Mouse (Mus musculus): ENCODE data around the gene Fnbp1l.

The Fnbp1l gene

DNA sequence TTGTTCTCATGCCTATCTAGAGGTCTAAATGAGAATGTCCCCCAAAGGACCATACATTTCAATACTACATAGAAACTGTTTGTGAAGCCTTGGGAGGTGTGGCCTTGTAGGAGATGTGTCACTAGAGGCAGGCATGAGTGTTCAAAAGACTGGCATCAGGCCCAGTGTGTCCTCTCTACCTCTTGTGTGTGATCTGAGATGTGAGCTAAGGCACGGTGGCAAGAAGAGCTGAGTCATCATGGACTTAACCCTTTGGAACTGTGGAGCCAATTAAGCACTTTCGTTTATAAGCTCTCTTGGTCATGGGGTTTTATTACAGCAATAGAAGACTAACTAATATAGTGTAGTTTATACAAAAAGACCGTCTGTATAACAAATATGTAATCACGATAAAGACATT lies 16.3 kb downstream of the Fnbp1l start:
- no peak for DNase-seq

DNA sequence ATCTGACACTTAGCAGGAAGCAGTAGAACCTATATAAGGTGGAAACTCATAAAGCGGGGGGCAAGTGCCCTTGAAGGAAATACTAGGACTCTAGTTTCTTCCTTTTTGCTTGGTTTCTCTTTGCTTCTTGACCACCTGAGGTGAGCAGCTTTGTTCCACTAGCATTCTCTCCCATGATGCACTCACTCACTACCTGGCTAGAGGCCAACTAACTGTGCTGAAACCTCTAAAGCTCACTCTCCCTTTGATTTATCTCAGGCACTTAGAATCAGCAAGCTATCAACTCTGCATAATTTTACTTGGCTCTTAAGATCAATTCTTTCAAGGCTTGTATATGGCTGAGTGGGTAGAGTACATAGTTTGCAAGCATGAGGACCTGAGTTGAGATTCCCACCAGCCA lies 17.1 kb downstream of the Fnbp1l start:
- DNase-seq: no peak

DNA sequence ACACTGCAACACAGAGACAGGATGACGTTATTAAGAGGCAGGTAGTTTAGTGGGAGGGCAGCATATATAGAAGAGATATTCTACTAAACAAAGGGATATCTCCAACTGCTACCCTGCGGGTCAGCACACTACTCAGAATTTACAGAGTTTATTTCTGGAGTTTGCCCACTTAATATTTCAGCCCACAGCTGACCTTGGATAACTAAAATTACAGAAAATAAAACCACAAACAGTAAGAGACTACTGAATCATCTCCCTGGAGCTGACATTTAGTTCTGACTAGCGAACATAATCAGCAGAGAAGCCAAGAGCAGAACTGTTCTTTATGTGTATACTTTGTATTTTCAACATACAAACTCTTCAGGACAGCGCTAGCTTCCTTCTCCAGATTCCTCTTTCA lies 20.2 kb downstream of the Fnbp1l start:
- DNase-seq: no peak

DNA sequence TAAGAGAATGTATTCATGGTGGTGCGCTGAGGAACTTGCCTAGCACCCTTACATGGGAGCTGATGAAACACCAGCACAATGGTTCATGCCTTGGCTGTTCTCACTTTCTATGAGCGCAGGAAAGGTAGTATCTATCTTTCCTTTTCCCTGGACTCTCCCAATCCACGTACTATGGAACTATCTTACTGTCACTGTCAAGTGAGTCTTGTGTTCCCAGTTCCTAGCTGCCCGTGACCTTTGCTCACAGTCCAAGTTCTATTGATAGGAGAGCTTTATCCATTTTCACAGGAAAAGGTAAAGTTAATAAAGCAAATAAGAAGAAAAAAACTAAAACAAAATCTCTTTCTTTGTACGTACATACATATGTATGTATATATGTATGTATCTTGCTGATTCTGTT lies 28.7 kb downstream of the Fnbp1l start:
- DNase-seq: no peak

DNA sequence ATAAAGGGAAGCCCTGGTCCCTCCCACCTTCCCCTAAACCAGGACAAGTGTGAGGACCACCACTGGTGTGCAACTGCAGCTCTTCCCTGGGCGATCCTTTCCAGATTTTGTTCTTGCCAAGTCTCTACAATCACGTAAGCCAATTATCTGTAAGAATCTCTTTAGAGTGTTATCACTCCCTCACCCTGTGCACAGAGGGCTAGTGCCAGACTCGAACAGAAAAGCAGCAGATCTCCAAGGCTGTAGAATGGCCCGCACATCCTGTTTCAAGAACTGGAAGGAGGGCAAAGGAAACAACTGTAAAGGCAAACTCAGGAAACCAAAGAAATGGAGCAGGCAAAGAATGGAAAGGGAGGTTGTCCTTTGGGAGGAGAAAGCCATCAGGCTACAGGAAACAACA lies 29.2 kb downstream of the Fnbp1l start:
- no peak for DNase-seq

DNA sequence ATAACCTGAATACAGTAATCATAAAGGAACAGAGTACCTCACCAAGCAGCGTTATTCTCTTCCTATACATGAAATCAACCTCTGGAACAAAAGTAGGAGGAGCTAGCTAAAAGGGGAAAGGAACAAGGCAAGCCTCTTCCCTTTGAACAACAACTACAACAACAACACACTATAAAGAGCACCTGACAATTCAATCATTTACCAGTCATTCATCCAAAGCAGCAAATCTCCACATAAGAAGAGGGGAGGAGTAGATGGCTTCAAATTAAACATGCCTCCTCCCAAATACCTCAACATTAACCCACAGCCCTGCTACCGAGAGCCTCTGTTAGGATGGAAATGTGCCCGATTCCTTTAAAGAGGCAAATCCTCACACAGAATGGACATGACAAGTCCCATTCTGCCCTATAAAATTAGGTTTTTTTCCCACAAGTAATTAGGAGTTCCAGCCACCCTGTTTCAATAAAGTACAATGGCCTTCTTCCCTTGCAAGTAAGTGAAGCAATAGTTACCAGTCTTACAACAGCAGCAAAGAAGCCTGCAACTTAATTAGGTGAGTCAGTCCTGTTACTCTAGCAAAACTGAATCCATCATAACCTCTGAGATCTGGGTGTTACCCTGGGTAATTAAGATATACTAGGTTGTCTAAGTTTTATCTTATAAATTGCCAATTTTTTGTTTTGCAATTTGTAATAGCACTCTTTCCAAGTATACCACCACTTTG lies 32.4 kb downstream of the Fnbp1l start:
- DNase-seq: no peak

DNA sequence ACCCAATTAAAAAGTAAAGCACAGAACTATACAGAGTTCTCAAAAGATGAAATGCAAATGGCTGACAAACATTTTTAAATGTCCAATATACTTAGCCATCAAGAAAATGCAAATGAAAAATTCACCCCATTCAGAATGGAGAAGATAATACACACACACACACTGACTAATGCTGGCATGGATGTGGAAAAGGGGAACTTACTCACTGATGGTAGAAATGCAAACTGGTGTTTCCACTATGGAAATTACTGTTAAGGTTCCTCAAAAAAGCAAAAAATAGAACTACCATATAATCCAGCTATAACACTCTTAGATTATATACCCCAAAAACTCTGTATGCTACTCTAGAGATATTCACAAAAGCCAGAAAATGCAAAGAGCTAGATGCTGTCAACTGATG lies 42.2 kb downstream of the Fnbp1l start:
- DNase-seq: no peak

DNA sequence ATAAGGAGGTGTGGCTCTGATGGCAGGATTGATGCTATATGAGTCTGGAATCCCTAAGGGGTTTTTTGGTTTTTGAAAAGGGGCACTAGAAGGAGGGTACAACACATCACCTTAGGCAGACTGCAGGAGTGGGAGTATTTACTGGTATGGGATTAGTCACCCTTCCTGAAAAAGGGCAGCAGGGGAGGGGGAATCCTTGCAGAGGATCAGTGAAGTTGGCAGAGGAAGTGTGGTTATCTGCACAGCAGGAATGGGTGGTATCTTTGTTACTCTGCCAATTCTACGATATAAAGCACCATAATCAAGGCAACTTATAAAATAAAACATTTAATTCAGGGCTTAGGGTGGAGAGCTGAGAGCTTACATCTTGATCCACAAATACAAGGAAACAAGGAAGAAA lies 44.6 kb downstream of the Fnbp1l start:
- DNase-seq: no peak

DNA sequence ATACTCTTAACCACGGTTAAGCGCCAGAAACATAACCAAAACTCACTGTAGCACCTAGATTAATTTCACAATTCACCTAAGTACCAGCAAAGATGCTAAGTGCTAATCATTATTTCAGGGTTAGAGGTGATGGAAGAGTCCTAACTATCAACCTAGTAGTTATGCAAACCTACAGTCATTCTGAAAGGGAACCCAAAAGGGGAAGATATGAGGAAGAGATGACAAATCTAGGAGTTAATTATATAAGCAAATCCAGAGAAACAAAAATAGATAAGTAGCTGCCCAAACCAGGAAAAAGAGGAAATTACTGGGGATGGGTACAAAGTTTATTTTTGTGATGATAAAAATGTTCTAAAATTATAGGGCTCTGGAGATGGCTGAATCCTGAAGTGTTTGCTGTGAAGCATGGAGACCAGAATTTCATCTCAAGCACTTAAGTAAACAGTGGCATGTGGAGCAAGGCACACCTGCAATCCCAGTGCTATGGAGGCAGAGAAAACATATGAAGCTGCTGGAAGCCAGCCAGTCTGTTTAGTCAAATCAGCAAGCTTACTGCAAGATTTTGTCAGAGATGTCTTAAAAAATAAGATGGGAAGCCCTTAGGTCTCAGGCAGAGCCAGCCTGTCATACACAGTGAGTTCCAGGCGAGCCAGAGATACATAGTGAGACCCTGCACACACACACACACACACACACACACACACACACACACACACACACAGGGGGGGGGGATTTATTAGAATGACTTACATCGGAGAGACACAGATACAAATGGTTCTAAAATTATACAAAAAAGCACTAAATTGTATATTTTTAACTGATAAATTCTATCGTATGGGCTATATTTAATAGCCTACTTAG lies 45.9 kb downstream of the Fnbp1l start:
- DNase-seq: no peak

DNA sequence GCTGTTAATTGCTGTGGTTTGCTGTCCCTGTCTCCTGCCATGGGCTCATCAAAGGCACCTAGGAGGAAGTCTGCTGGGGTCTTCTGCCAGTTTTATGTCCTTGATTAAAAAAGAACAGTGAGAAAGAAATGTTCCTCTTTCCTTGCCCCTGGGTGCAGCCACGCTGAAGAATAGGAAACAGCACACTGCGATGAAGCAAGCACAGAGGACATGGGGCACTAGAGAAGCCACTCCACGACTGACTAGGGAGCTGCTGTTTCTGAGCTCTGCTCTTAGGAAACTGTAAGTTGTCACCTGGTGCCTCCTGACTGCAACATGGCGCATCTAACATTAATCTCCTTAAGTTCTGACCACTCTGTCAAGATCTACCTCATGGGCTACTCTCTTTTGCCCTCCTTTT lies 53.0 kb downstream of the Fnbp1l start:
- no peak for DNase-seq

DNA sequence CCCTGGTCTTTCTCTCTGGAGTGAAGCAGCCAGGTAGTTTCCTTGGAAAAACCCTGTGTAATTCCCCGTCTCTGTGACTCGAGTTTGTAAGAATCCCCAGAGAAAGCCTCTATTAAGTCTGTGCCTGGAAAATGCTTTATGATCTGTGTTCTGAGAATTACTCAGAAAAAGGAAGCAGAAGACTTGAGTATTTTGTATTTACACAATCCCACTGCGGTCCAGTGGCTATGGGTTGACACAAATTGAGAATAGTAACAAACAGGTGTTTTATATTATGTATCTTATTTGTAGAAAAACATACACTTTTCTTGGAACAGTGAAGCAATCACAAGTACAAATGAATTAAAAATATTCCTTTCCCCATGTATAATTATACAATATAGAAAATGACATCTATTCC lies 53.4 kb downstream of the Fnbp1l start:
- DNase-seq: no peak

DNA sequence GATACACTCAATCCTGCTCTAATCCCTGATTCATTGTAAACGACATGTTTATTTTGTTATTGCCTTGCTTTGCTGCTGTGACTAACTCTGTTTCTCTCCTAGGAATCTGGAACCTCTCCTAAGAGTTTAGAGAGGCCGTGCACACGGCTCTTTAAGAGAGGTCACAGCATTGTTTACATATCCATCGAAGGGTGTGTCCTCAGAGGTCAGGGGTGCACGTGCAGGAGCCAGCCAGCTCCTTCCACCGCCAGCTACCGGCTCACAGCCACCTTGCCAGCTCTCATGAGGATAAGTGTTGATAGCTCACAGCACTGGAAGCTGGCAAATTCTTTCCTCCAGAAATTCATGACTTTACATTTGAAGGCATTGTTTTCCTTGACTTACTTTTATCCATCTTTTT lies 54.2 kb downstream of the Fnbp1l start:
- DNase-seq: peak in 1 of 2 experiments; percentile 13

DNA sequence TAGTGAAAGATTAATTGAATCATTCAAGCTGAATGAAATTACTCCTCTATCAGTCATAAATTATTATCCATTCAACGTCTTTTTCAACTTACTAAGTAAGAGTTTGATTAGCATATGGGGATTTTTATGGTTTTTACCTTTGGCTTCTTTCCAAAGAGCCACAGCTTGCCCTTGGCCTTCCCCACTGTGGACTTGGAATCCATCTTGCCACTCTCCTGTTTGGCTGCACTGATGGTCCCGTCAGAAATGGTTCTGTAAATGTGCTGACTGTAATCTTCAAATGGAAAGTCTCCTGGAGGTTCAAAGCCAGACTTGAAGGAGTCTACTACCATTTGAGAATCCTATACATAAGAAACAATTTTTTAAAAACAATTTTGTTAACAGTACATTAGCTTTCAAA lies 61.7 kb downstream of the Fnbp1l start:
- DNase-seq: no peak

DNA sequence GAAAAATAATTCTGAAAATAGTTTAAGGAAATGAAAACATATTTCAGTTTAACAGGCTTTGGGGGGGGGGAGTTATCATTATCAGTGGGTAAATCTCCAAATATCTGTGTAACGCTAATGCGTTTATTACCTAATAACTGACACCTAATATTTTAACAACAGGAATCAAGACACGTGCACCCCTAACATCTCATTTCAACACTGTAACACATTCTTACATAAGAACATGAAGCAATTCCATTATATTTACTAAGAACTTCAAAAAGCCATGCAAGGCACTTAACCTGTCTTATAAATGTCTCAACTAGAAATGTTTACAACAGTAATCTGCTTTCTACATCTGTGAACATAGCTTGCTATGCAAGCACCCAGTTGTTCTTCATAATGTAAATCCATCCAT lies 68.3 kb downstream of the Fnbp1l start:
- no peak for DNase-seq

DNA sequence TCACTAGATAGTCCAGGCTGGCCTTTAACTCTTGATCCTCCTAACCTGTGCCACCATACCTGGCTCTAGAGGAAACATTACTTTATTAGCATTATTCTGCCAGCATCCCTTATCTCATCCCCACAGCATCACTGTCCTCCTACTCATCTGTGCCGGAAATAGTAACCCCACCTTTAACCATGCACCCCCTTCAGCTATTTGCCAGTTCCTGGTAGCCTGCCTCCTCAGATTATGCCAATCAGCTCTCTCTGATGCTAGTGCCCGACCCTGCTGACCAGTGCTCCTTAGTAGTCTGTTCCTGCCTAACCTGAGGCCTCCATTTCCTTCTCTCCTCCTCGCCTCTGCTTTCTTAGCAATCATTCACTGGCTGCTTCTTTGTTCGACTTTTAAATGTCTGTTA lies 72.0 kb downstream of the Fnbp1l start:
- no peak for DNase-seq

DNA sequence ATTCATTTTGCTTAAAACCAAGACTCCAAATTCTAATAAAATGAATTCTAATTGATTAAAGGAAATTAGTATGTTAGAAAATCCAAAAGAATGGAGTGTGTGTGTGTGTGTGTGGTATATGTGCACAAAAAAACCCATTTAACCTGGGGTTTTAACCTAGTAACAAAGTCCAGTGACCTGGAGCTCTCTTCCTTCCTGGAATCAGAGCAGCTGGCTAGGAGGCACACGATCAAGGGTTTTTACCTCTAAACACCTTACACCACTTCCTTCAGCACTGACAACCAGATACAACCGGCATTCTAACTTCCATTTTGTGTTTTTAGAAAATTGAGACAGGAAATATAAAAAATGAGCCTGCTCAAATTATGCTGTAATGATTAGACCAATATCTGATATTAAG lies 74.2 kb downstream of the Fnbp1l start:
- DNase-seq: no peak

DNA sequence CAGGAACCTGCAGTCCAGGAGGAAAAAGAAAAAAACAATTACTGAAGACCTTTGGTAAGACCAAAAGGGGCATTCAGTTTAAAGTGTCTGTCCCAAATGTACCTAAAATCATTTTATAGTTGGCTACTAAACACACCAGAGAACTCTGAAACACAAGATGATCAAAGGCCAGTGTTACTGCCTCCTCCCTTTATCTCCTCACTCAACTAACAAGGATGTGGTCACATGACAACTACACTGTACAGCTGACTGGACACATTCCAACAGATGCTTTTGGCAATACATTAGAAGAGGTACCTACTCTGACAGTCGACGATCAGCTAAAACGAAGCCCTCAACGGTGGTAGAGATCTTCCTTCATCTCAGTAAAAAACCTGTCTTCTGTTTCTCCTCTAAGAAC lies 78.6 kb downstream of the Fnbp1l start:
- no peak for DNase-seq

DNA sequence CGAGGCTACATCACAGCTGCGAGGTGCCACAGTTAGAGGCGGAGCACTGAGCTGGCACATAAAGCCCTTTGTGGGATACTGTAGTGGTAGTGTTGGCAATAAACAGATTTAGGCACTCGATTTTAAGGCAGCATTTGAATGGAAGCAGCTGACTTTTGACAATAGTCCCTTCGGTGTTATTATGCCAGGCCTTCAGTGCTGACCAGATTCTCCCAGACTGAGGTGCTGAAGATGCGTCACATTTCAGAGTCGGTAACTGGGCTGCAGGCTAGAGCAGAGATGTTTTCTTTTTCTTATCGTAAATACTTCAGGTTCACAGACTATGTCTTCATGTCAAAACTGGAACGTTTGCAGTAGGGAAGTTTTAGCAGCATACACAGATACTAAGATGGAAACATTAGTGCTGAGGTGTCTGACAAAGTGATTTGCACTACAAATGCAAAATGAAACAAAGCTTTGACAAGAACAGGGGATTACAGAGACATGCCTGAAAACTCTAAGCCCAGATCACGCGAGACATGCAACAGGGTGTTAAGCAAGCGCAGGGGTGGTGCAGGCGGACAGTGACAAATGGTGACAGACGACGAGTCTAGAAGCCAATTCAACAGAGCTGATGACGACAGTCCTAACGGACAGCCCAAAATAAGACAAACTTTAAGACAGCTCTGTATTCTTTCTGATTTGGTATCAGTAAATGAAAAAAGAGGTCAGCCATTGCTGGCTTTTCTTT lies 79.4 kb downstream of the Fnbp1l start:
- DNase-seq: no peak

DNA sequence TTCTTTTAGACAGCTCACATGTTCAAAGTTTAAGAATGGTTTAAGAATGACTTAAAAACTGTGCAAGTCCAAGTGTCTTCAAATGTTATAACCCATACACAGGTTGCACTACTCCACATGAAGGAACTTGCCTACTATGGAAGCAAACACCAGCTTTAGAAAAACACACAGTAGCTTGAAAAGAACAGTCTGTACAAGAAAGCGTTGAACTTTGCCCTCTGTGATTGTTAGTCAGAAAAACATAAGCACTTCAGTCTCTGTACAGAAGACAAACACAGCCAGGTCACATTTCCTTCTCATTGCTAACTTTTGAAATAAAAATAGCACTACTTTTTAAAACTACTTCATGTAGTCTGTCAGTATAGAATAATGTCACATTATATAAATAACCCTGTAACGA lies 80.7 kb downstream of the Fnbp1l start:
- DNase-seq: no peak

DNA sequence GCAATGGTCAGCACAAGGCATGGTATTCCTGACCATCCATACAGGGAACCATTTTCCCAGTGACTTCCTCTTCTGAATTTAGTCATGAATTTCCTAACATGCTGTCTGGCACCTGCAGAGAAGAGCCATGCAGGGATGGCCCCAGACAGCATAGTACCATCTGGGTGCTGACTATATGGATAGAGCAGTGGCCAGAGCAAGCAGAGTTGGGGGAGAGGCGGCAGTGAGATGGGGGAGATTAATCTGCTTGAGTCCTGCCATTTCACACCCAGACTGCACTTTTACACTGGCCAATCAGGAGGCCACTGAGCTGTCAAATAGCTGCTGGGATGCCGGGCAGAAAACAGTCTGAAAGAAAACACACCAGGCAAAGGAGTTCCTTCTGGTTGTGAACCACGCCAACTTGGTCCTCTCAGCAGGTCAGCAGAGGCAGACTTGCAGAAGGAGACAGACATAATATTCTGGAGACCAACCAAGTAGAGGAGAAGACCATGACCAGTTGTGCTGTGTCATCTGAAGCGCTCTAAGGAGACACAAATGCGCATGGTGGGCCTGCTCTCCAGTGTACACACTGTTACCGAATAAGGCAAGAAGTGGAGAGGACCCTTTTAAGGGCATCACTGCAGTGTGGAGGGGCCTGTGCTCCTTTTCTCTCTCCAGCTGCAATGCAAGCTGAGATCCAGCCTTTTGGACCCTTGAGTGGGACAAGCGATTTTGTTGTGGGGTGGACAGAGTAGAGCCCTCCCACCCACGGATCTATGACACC lies 83.4 kb downstream of the Fnbp1l start:
- no peak for DNase-seq

DNA sequence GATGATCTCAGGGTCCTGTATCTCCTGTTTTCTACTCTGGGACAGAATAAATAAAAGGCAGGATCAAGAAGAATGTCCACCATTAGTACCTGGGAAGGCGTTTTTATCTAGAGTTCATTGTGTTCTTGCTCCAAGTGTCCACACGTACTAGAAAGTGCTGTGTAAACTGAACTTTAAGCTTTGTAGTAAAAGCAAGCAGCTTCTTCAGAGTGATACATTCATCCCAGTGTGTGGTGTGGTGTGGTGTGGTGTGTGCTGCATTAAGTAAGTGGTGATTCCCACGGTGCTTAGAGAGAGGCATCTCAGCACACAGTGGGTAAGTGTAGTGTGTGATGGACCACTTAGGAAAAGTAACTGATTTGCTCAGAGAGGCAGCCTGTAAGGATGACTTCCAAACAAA lies 91.0 kb downstream of the Fnbp1l start:
- DNase-seq: no peak

DNA sequence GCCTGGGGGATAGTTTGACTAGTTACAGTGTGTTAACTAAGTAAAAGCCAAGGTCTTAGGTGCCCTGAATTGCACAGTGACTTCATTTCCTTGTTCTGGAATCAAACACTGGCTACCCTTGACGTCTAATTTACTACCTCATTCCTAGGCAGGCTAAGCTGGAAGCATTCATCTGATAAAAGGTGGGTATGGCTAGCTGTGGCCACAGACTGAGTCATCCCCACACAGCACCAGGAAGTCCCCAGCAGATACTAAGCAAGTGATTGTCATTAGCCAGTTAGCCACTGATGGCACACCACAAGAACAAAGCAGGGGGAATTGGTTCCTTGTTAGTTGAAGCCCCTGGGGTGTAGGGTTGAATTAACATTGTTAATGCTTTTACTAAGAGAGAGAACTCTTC lies 98.2 kb downstream of the Fnbp1l start:
- no peak for DNase-seq

DNA sequence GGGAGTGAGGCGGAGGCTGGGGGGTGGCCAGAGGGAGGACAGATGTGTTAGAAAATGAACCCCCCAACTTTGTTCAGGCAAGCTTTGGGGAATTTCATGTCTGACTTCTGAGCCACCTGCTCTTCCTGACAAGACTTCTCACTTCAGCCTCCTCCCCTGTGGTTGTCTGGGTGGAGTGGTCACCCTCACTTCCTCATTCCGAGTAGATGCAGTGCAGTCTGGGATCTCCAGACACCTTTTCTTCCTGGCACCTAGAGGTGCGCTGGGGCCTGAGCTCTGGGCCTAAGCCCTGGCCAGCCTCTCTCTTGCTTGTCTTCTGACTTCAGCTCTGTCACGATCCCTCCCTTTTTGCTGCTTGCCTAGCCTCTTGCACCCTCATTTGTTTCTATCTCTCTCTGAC lies 98.6 kb downstream of the Fnbp1l start:
- DNase-seq: no peak

Data from kidney, postnatal 4 days (tissue).